ENCODE assay signal across 8 mouse cellular contexts in the genomic region with DNA sequence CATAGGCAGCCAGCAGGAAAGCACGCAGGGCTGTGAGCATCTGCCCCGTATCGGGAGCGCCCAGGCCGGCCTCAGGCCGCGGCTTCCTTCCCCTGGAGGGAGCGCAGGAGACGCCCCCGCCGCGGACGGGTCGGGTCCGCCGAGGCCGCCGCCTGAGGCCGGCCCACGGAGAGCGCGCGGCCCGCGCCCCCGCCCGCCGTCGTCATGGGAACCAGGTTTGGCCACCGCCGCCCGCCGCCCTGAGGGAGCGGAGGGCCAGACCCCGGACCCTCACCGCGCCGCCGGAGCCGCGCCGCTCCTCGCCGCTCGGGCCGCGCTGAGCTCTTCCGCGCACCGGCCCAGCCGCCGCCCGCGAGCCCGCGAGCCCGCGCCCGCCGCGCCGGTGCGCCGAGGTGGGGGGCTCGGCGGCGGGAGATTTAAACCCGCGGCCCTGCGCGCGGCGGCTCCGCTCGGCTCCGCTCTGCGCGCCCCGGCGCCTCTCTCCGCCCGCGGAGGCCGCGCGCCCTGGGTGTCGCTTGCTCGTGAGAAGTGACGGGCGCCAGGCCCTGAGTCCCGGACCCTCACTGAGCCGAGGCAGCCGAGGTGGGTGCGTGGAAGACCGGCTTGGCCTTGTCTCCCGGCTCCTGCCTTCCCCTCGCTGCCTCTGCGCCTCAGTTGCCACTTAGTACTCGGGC. TPM values are rescaled to one million over a fixed set of nuclear protein-coding genes. Genes with fewer than 3 reads are reported as not detected.
A peak's percentile ranks its signal among the peaks of the same experiment; 100 is the strongest.
DNase-seq lines count a peak whose midpoint lies in the region; ATAC-seq and TF ChIP-seq lines count a peak whose summit lies in the region.

Gene Ica1l (minus strand): TSS at position 389 of the 674 bp plus-strand sequence.

- H3K4me1 ChIP-seq in hindbrain, embryonic 14.5 days (replicated peaks; ENCODE audit: control insufficient read depth, insufficient read depth, low read length): no peaks in the 10 kb centered on the region

- intact Hi-C loops in left cerebral cortex, adult 2 months (cut with DNase I): no loop called here

- peak; percentile 91 for ATAC-seq in hindbrain, embryonic 14.5 days (ENCODE audit: low FRiP score)

- H3K9ac ChIP-seq in hindbrain, embryonic 14.5 days: peak within 1 kb of the TSS; percentile 91

- DNase-seq in T-cell, adult 2 months (ENCODE audit: low spot score): peak; percentile 40
- DNase-seq in cerebellum, postnatal 10 days: peak; percentile 86 to 89
- DNase-seq in frontal cortex, postnatal 36 days (ENCODE audit: low spot score in 2 of 2): peak; percentile 20 to 28
- peak; percentile 70 for DNase-seq in hindbrain, embryonic 14.5 days (ENCODE audit: low spot score)
- DNase-seq in left cerebral cortex, adult 2 months (ENCODE audit: extremely low spot score in 1 of 2, low spot score in 2 of 2): peak; percentile 59 to 66
- peak; percentile 72 to 80 for DNase-seq in lung, postnatal 4 days
- DNase-seq in right cerebral cortex, adult 2 months (ENCODE audit: low spot score in 2 of 2): peak; percentile 42 to 48
- peak; percentile 35 for DNase-seq in yolk sac, embryonic 10.5 days (ENCODE audit: low spot score)

- peak within 1 kb of the TSS; percentile 86 for H3K27ac ChIP-seq in hindbrain, embryonic 14.5 days
- H3K27ac ChIP-seq in left cerebral cortex, adult 2 months: peak within 1 kb of the TSS; percentile 70

- H3K27me3 ChIP-seq in hindbrain, embryonic 14.5 days (ENCODE audit: control insufficient read depth, insufficient read depth, low read length): peaks cover 9% of the 10 kb centered on the region; the same call in 1 of the 2 replicates

- peak within 1 kb of the TSS; percentile 88 for H3K4me2 ChIP-seq in hindbrain, embryonic 14.5 days (replicated peaks)

- no peaks in the 10 kb centered on the region for H3K9me3 ChIP-seq in hindbrain, embryonic 14.5 days (ENCODE audit: control insufficient read depth, low read length)

- no peak for TF ChIP-seq CTCF in left cerebral cortex, adult 2 months (IDR thresholded peaks at IDR 0.05)

- under 1% methylated on average over 74 of the region's 99 CpGs for WGBS in hindbrain, embryonic 14.5 days

- H3K4me3 ChIP-seq in hindbrain, embryonic 14.5 days (replicated peaks; ENCODE audit: low read length): peak within 1 kb of the TSS; percentile 85
- peak within 1 kb of the TSS; percentile 70 for H3K4me3 ChIP-seq in left cerebral cortex, adult 2 months

- no peaks in the 10 kb centered on the region for H3K36me3 ChIP-seq in hindbrain, embryonic 14.5 days (replicated peaks; ENCODE audit: control insufficient read depth, insufficient read depth)

RNA-seq across cellular contexts. Expression of gene Ica1l, which starts in this region (rescaled TPM):
- 50.5 and 54.2 TPM in 2 replicates for polyA plus RNA-seq in hindbrain, embryonic 14.5 days (2014; fragmentation: Nextera tagmentation; extraction: Ambion mirVana)
- total RNA-seq in left cerebral cortex, adult 2 months (2021): 10 to 100 TPM; 36.2 to 37.8 TPM

Comparison
In these comparisons a context has a peak if more than half of its experiments do, and no peak if none do; other contexts are left out.
1. Peak in every context shown above with its lines: DNase-seq, ATAC-seq, H3K4me3 ChIP-seq and H3K27ac ChIP-seq.
2. DNase-seq: peak in every context shown above with its lines; median percentile 88 in cerebellum, postnatal 10 days; 76 in lung, postnatal 4 days; 70 in hindbrain, embryonic 14.5 days; 62 in left cerebral cortex, adult 2 months; 45 in right cerebral cortex, adult 2 months; 40 in T-cell, adult 2 months; 35 in yolk sac, embryonic 10.5 days; 24 in frontal cortex, postnatal 36 days.